Mouse (Mus musculus) midbrain, embryonic 13.5 days (tissue): ENCODE results near the gene Pde6g. TPM values are rescaled to one million over a fixed set of nuclear protein-coding genes. Genes with fewer than 3 reads are reported as not detected.
A peak's percentile ranks its signal among the peaks of the same experiment; 100 is the strongest.

ENCODE experiments used
- ATAC-seq: fragments of 200-750 bp; cut with Nextera tagmentation; 2 replicates; pipeline ENCODE4 v1.8.0; 2017; ENCODE audit warnings: mild to moderate bottlenecking, moderate TSS enrichment, moderate library complexity
- H3K27ac ChIP-seq: fragments of 300-500 bp; sonication (generic); 2 replicates; pipeline ENCODE4 v1.5.1; 2015; ENCODE audit warnings: inconsistent platforms, mild to moderate bottlenecking, moderate library complexity
- H3K27me3 ChIP-seq: fragments of 300-500 bp; sonication (generic); 2 replicates; pipeline ENCODE4 v1.6.1; 2015; ENCODE audit warnings: mild to moderate bottlenecking, inconsistent platforms
- H3K36me3 ChIP-seq: fragments of 300-500 bp; sonication (generic); 2 replicates; pipeline ENCODE4 v1.6.1; 2015; ENCODE audit warnings: mild to moderate bottlenecking, inconsistent platforms
- H3K4me1 ChIP-seq: fragments of 300-500 bp; sonication (generic); replicated peaks from 2 replicates; pipeline ENCODE4 v1.6.1; 2015; ENCODE audit warnings: inconsistent platforms
- H3K4me2 ChIP-seq: fragments of 300-500 bp; sonication (generic); replicated peaks from 2 replicates; pipeline ENCODE4 v1.6.1; 2015; ENCODE audit warnings: moderate library complexity, mild to moderate bottlenecking, inconsistent platforms
- H3K4me3 ChIP-seq: fragments of 300-500 bp; sonication (generic); replicated peaks from 2 replicates; pipeline ENCODE4 v1.5.1; 2015; ENCODE audit warnings: mild to moderate bottlenecking, inconsistent platforms
- H3K9ac ChIP-seq: fragments of 300-500 bp; sonication (generic); replicated peaks from 2 replicates; pipeline ENCODE4 v1.6.1; 2015; ENCODE audit warnings: mild to moderate bottlenecking, inconsistent platforms
- H3K9me3 ChIP-seq: fragments of 300-500 bp; sonication (generic); 2 replicates; pipeline ENCODE4 v1.6.1; 2016; ENCODE audit warnings: mild to moderate bottlenecking, inconsistent platforms
- WGBS: fragments of 180-500 bp; shearing (Covaris S2); methylation state at CpG from one replicate; pipeline ENCODE4 v1.1.7; 2015; 5-methylcytosine and 5-hydroxymethylcytosine counted together
- polyA plus RNA-seq: library from polyadenylated mRNA; unstranded; fragments of >200 nt; fragmentation: Nextera tagmentation; extraction: Ambion mirVana; gene quantifications from 2 replicates; pipeline ENCODE4 v1.2.1, GENCODE M21; 2015

Pde6g gene
- polyA plus RNA-seq, 1 experiment from 2014 or later = 0.30 TPM

DNA sequence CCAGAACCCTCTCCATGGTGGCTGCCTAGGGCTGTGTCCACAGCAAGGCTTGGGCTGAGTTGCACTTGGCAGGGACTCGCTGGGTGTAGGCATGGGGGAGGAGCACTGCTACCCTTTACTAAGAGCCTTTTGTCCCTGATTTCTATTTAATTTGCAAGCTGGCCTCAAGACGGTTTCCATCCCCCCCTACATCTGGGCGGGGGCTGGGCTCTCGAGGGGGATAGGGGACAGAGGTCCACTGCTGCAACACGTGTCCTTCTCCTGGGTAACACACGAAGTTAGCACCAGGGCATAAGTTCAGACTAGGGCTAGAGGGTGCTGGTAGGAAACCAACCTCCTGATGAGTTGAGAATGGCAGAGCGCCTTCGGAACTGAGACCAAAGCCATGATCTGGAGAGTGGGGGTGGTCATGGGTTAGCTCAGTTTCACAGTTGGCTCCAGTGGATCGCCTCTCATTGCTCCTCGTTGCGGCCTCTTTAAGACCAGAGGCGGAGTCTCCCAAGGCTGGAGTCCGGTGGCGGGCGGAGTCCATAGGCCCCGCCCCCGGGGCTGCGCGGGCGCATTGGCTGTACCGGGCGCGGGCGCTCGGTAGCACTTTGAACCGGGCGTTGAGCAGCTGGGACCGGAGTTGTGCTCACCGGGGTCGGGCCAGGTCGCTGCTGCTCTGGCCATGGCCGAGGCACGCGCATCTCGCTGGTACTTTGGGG lies 38.2 kb upstream of the Pde6g start, which contains the start of gene Slc25a10:
Slc25a10 (plus strand) TSS at position 524 of the 707 bp plus-strand sequence.
- WGBS = under 1% methylated on average over 35 of the region's 35 CpGs
- ATAC-seq = peak; percentile 90
- Histone ChIP-seq H3K4me2 (peak within 1 kb of the TSS; percentile 98), H3K27me3 (no peaks in the 10 kb centered on the region), H3K9me3 (no peaks in the 10 kb centered on the region), H3K9ac (peak within 1 kb of the TSS; percentile 86), H3K27ac (peak within 1 kb of the TSS; percentile 77), H3K4me3 (peak within 1 kb of the TSS; percentile 97), H3K4me1 (peaks cover 39% of the 10 kb centered on the region), H3K36me3 (peaks cover 49% of the 10 kb centered on the region)

DNA sequence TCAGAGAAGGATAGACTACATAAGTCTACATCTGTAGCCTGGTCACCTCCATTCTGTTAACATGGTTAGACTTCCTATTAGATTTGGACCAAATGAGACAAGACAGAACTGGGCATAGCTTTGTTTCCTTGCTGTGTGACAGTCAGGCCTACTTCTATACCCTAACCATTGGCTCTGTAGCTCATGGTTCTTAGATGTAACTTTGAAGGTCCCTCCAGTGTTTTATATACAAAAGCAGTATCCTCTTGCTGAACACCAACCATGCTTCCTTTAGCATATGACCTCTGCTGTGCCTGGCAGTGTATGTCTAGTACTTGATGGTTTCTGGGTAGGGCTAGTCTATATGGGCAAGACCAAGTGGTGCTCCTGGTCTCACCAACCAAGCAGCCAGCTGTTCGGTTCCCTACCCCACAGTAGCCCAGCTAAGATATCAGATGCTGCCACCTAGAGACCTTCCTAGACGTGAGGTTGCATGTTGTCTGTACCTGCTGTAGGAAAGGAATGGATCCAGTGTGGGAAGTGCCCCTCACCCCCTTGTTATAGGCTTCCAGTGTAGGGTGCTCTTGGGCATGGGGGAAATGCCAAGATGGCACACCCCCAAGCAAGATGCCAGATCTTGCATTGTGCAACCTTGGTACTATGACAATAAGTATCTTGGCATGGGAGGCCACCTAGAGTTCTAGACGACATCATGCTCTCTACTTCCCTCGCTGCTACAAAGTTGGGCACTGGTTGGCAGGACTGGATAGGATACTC lies 37.2 kb upstream of the Pde6g start:
- Histone ChIP-seq H3K9ac (peak overlapping the region; percentile 86; the same call in 1 of the 2 replicates), H3K4me1 (peaks cover 45% of the 10 kb centered on the region), H3K27ac (no peak overlapping the region; the same call in 1 of the 2 replicates), H3K4me2 (peak overlapping the region; percentile 98), H3K9me3 (no peaks in the 10 kb centered on the region), H3K36me3 (peaks cover 44% of the 10 kb centered on the region), H3K27me3 (no peaks in the 10 kb centered on the region), H3K4me3 (peak overlapping the region; percentile 97; the same call in 1 of the 2 replicates)
- ATAC-seq = no peak
- 39% methylated on average over 4 of the region's 4 CpGs for WGBS

DNA sequence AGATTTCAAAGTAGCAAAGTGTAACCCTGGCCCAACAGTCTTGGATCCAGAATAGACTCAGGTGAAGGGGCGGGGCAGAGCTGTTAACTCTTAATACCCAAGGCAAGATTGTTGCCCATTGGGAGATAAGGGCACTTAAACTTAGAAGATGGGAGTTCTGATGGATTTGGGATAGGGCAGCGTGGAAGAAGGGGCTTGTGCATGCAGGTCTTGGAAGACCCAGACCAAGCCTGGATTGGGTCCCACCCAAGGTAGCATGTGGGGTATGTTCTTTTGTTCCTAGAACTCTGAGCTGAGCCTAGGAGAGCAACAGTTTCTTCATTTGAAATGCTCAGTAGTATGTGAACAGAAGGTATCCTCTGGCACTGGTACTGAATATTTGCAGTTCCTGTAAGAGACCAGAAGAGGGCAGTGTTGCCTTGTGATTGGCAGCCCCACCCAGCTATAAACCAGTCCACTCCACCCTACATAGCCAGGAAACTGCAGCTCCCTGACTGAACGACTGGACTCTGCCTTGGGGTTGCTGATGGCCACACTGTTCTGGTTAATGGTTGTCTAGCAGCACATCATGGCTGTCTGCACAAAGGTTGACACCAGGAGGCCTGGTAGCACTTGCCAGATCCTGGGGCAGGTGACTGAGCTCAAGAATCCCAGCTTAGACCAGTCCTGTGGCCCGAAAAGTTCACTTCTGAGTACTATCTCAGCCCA lies 35.9 kb upstream of the Pde6g start:
- WGBS = 66% methylated on average over 4 of the region's 4 CpGs
- H3K27ac ChIP-seq = no peak overlapping the region
- peak; percentile 9; the same call in 1 of the 2 replicates for ATAC-seq

DNA sequence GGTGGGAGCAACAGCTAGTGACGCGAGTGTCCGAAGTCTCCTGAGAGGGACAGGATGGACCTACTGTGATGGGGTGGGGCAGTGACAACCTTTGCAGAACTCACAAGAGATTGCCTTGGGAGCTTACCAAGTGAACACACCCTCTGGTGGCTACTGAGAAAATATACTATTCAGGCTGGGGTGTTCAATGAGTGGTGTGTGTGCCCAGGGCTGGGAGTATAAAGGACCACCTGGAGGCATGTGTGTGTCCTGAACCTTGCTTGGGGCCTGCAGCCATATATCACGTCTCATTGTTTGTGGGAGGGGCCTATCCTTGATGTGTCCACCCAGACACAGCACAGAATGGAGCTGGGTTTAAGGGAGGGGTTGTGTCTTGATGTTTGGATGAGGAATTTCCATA lies 35.2 kb upstream of the Pde6g start:
- H3K27ac ChIP-seq = no peak overlapping the region
- peaks cover 51% of the 10 kb centered on the region for H3K4me1 ChIP-seq
- 84% methylated on average over 4 of the region's 4 CpGs for WGBS
- ATAC-seq = no peak
- H3K4me3 ChIP-seq = no peak overlapping the region
- H3K9me3 ChIP-seq = no peaks in the 10 kb centered on the region
- no peaks in the 10 kb centered on the region for H3K27me3 ChIP-seq
- no peak overlapping the region for H3K4me2 ChIP-seq
- no peak overlapping the region for H3K9ac ChIP-seq
- peaks cover 31% of the 10 kb centered on the region for H3K36me3 ChIP-seq

More for the DNA sequence above, 35.9 kb upstream of the Pde6g start:
- Histone ChIP-seq H3K4me2 (no peak overlapping the region), H3K27me3 (no peaks in the 10 kb centered on the region), H3K4me1 (peaks cover 51% of the 10 kb centered on the region), H3K4me3 (no peak overlapping the region), H3K9ac (no peak overlapping the region), H3K36me3 (peaks cover 31% of the 10 kb centered on the region), H3K9me3 (no peaks in the 10 kb centered on the region)

DNA sequence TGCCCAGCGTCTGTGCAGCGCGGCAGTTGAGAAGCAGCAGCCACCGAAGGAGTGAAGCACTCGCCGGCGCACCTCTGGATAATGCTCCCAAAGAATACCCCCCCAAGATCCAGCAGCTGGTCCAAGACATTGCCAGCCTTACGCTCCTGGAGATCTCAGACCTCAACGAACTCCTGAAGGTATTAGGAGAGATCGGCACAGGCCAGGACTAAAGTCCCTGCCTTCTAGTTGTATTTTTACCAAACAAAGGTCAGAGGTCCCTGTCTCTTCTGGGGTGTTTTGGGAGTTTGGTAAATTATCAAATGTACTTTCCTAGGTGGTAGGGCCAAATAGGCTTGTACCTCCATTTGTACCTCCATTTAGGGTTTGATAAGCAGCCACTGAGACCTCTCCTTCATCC lies 32.0 kb upstream of the Pde6g start:
- H3K4me3 ChIP-seq = peak overlapping the region; percentile 88
- H3K4me2 ChIP-seq = peak overlapping the region; percentile 94
- H3K27ac ChIP-seq = peak overlapping the region; percentile 91; the same call in 1 of the 2 replicates
- H3K9me3 ChIP-seq = no peaks in the 10 kb centered on the region
- WGBS = 10% methylated on average over 10 of the region's 10 CpGs
- ATAC-seq = no peak
- peaks cover 26% of the 10 kb centered on the region for H3K4me1 ChIP-seq
- peak overlapping the region; percentile 90 for H3K9ac ChIP-seq
- no peaks in the 10 kb centered on the region for H3K27me3 ChIP-seq
- peaks cover 63% of the 10 kb centered on the region for H3K36me3 ChIP-seq

DNA sequence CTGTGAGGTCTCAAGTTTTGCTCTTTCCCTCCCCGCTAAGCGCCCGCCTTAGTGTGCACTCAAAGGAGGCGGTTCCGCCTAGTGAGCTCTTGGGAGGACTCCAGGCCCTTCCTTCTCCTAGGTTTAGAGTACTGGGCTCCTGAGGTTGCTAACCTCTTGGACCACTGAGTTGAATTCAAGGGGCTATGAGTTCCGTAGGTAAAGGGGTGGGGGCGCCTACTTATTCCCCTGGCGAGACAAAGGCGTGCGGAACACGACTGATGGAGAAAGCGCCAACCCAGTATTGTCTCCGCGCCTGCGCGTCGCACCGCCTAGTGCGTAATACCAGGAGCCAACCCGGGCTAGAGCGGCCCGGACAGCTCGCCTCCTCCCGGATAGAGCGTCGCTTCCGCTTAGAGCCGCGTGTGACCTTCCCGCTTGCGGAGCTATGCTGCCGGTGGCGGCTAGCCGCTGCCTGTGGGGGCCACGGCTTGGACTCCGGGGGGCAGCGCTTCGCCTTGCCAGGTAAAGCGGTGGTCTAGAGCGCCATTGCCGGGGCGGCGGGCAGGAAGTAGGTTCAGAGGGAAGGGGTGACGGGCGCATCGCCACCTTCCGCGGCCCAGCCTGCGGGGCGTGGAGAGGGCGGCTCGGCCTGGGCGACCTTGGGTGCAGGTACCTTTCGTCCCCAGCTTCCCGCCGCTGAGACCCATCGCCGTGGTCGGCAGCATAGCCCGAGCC lies 31.1 kb upstream of the Pde6g start, which contains the start of gene Mrpl12:
Mrpl12 (plus strand) TSS at position 349 of the 717 bp plus-strand sequence.
- Histone ChIP-seq H3K4me1 (peaks cover 22% of the 10 kb centered on the region), H3K4me3 (peak within 1 kb of the TSS; percentile 88), H3K27me3 (no peaks in the 10 kb centered on the region), H3K4me2 (peak within 1 kb of the TSS; percentile 94), H3K9ac (peak within 1 kb of the TSS; percentile 90), H3K36me3 (peaks cover 70% of the 10 kb centered on the region), H3K9me3 (no peaks in the 10 kb centered on the region), H3K27ac (peak within 1 kb of the TSS; percentile 91)
- WGBS = under 1% methylated on average over 60 of the region's 60 CpGs
- peak; percentile 96 for ATAC-seq

DNA sequence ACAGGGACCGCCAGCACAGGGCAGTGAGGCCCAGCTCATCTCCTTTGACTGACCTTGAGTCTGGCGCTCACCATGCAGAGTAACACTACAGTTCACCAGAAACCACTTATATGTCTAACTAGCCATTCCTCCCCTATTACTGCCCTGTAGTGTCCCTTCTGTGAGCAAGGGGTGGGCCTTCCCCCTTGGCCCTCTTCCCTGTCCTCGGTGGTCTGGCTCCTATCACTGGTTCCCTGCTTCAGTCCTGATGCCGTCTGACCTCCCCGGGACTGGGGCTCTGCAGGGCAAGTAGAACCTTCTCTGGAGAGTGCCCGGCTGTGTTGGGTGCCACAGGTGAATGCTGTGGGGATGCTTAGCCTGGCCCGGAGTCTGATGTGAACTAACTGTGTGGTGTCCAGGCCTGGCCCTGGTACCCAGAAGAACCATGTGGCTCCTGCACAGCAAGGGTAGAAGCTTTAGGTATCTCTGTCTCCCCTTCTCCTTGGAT lies 30.2 kb upstream of the Pde6g start:
- H3K4me2 ChIP-seq = peak overlapping the region; percentile 94
- peak overlapping the region; percentile 91 for H3K27ac ChIP-seq
- peaks cover 74% of the 10 kb centered on the region for H3K36me3 ChIP-seq
- 91% methylated on average over 7 of the region's 7 CpGs for WGBS
- H3K9ac ChIP-seq = peak overlapping the region; percentile 90
- ATAC-seq = peak; percentile 18; the same call in 1 of the 2 replicates
- H3K4me3 ChIP-seq = peak overlapping the region; percentile 88
- peaks cover 21% of the 10 kb centered on the region for H3K4me1 ChIP-seq
- H3K9me3 ChIP-seq = no peaks in the 10 kb centered on the region
- H3K27me3 ChIP-seq = no peaks in the 10 kb centered on the region

DNA sequence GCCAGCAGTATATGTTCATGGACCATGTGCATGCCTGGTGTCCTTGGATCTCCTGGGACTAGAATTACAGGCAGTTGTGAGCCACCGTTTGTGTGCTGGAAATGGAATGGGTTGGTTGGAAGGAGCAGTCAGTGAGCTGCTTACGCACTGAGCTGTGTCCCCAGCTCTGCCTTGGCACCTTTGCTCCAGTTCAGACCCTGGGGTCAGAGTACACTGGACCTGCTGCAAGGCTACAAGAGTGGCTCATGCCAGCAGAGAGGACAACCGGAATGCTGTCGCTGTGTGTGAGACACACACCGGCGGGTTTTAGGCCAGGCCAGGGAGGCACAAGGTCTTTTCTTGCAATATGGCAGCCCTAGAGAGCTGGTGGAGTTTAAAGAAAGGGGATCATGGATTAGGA lies 18.8 kb upstream of the Pde6g start:
- no peaks in the 10 kb centered on the region for H3K27me3 ChIP-seq
- no peak overlapping the region for H3K4me2 ChIP-seq
- peaks cover 12% of the 10 kb centered on the region for H3K4me1 ChIP-seq
- H3K27ac ChIP-seq = no peak overlapping the region
- no peak overlapping the region for H3K4me3 ChIP-seq
- no peaks in the 10 kb centered on the region for H3K9me3 ChIP-seq
- peaks cover 79% of the 10 kb centered on the region for H3K36me3 ChIP-seq
- ATAC-seq = no peak
- H3K9ac ChIP-seq = no peak overlapping the region
- WGBS = 97% methylated on average over 6 of the region's 6 CpGs

DNA sequence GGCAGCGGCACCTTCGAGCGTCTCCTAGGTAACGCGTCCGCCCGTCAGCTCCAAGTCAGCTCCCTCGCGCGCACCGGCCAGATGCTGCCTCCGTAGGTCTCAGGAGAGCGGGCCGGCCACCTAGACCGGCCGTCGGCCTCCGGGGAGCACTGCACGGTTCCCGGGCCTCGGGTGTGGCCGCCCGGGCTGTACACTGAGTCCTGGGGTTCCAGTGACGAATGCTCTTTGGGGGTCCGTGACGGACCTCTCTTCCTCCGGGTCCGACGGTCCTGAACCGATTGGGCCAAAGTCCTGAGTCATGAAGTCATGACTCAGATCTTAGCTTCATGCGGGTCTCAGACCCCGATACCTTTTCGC lies 14.4 kb upstream of the Pde6g start:
- H3K27me3 ChIP-seq = no peaks in the 10 kb centered on the region
- 1% methylated on average over 33 of the region's 33 CpGs for WGBS
- peaks cover 26% of the 10 kb centered on the region for H3K4me1 ChIP-seq
- H3K36me3 ChIP-seq = peaks cover 68% of the 10 kb centered on the region
- H3K9ac ChIP-seq = peak overlapping the region; percentile 91
- H3K4me2 ChIP-seq = peak overlapping the region; percentile 84
- H3K9me3 ChIP-seq = no peaks in the 10 kb centered on the region
- peak overlapping the region; percentile 72; the same call in 1 of the 2 replicates for H3K27ac ChIP-seq
- peak overlapping the region; percentile 99 for H3K4me3 ChIP-seq
- ATAC-seq = no peak

DNA sequence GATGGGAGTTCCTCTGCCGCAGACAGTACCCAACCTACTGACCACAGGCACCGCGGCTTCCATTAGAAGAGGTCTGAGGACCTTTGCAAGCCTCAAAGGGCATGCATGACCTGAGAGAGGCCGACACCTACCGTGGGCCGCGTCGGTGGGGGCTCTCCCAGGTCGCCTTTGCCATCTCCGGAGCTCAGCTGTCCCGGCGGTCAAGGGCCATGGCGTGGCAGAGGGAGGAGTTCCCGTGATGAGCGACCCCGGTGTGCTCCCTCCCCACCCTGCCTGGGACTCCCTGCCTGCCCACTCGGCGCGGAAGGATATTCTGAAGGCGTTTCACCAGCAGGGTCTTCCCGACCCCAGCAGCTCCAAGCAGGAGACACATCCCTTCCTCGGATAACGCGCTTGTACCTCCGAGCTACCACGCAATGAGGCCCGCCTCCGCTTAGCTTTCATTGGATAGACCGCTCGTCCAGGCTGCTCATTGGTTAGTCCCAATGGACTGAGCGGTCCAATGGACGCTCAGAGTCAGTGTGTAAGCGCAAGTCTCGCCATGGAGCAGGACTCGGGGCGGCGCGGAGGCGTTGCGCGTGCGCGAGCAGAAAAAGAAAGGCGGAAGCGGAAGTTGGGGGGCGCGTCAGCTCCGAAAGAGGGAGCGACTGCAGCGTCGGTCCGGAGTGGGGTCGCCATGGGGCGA lies 13.9 kb upstream of the Pde6g start, which contains the start of gene Arl16:
Arl16 (minus strand) TSS at position 557 of the 685 bp plus-strand sequence.
- ATAC-seq = peak; percentile 100
- H3K9me3 ChIP-seq = no peaks in the 10 kb centered on the region
- H3K9ac ChIP-seq = peak within 1 kb of the TSS; percentile 95
- peak within 1 kb of the TSS; percentile 85 for H3K27ac ChIP-seq
- peak within 1 kb of the TSS; percentile 99 for H3K4me3 ChIP-seq
- H3K36me3 ChIP-seq = peaks cover 68% of the 10 kb centered on the region
- no peaks in the 10 kb centered on the region for H3K27me3 ChIP-seq
- H3K4me1 ChIP-seq = peaks cover 26% of the 10 kb centered on the region
- under 1% methylated on average over 48 of the region's 54 CpGs for WGBS
- H3K4me2 ChIP-seq = peak within 1 kb of the TSS; percentile 98
